Mouse (Mus musculus) adrenal gland, postnatal 36 days (tissue): ENCODE results near the gene Babam2. TPM values are rescaled to one million over a fixed set of nuclear protein-coding genes. Genes with fewer than 3 reads are reported as not detected.

Source experiments
- DNase-seq, 2 experiments: peaks; one replicate each; pipeline ENCODE4 v3.0.0; 2021; ENCODE audit warnings: mixed read lengths in 1 of 2
- total RNA-seq, 2 experiments: library from RNA; stranded (reverse); gene quantifications; 2 replicates each; pipeline ENCODE4 v1.2.3; 2021

Babam2 gene
- total RNA-seq, 2 experiments from 2014 or later, result 85.1 to 146 TPM

DNA sequence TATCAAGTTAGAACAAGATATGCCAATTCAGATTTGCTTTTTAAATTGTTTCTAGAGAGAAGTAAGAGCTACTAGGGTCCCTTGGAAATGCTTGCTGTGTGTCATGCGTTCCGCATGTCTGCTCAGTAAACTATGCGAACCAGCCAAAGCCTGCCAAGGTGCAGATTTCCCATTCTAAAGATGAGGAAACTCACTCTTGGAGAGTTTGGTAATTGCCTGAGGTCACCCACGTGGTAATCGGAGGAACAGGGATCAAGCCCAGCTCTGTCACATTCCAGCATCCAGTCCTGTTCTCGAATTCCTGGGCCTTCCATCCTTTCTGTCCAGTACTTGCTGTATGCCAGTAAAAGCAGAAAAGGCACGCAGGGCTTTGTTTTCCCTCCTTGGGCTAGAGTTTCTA, 345.7 kb downstream of the Babam2 start:
- DNase-seq, result no peak

DNA sequence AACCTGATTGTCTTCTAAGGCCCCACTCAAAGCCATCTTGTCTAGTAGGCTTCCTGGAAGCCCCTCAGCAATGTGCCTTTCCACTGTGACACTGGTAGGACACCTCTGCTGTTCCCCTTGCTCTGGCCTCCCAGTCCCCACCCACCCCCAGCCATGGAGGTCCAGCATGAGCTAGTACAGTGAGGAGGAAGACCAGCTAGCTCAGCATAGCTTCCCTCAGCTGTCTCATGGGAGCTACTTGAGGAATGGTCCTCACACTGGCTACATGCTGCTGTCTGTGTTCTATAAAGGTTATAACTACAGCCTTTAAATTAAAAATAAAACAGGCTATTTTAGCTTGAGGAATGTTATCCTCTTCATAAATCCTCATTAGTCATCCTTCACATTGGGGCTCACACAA, 346.5 kb downstream of the Babam2 start:
- DNase-seq, result no peak

- no peak for DNase-seq
These were observed 354.4 kb downstream of the Babam2 start for GRCm38 (mm10) chr5:32051899-32052298.

- DNase-seq, result no peak
These were observed 355.0 kb downstream of the Babam2 start for GRCm38 (mm10) chr5:32052467-32052866.

DNA sequence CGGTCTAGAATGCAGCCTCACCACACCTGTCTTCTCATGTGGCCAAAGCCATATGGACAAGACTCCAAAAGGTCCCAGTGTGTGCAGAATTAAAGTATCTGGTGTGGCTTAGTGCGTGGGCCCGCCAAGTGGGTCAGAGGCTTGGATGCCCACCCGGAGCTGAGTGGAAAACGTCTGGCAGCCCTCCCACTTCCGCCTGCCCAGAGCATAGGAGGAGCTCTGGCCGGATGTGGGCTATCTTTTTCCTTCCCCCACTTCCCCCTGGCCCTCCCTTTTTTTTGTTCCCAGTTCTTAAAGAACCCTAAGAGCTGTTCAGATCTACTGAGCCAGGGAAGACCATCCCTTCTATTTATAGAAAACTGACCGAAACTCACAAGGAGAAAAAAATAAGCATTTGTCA, 356.0 kb downstream of the Babam2 start:
- DNase-seq, result no peak

DNA sequence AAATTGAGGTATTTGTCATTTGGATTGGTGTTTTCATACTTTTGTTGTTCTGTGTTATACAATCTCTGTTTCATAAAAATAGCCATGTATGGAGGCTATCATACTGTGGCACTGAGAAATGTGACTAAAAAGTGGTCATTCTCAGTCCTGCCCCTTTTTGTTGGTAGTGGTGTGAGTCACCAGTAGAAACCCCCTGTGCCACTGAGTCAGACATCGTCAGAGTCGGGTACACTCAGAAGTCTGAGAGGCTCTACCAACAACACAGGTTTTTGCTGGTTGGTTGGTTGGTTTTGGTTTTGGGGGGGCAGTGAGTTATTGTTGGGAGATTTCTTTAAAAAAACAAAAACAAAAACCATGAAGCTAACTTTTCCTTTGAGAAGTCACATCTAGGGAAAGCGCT, 358.2 kb downstream of the Babam2 start:
- no peak for DNase-seq

DNA sequence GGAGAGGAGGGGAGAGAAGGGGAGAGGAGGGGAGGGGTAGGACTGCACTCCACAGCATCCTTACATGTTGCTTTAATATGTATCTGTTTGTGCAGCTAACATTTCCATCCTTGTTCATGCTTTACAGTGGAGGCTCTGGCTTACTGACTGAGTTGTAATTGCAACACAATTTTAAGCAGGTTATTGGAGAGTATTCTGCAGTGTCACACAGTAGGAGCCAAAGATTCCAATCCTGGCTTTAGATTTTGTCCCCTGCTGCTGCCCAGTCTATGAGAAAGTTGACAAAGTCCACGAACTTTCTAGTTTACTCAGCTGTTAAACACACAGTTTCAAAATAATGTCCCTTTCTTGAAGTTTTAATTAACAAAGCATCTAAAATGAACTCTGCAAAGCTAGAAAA, 358.6 kb downstream of the Babam2 start:
- no peak for DNase-seq

DNA sequence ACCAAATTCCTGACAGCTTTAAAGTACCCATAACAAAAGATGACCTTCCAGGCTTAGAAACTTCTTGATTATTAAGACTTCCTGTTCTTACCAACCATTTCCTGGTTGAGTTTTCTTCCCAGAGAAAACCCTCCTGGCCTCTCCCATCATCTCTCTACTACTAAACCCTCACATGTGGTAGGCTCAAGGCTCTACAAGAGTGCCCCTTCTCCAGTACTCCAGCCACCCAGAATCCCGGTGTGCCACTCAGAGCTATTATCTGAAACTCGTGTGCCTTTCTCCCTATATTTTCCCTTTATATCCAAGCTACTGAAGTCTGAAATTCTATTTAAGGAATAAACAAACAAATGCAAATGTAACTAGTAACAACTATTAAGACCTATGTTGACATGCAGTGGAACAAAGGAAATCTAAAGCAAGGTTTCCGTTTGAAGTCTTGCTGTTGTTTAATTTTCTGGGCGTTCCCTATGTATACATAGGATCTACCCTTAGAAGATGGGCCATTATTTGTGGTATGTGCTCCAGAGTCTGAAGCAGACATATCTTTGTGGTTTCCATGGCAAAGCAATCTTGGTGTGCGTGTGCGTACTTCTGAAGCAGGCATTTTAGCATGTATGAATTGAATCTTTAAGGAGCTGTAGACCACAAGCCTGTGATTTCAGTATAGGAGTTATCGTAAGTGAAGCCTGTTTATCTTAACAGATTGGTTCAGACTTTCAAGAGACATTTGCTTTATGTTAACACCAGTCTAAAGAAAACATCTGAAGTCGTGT, 361.2 kb downstream of the Babam2 start:
- no peak for DNase-seq

GRCm38 (mm10) chr5:32059254-32059796, 361.8 kb downstream of the Babam2 start:
- DNase-seq, result no peak

DNA sequence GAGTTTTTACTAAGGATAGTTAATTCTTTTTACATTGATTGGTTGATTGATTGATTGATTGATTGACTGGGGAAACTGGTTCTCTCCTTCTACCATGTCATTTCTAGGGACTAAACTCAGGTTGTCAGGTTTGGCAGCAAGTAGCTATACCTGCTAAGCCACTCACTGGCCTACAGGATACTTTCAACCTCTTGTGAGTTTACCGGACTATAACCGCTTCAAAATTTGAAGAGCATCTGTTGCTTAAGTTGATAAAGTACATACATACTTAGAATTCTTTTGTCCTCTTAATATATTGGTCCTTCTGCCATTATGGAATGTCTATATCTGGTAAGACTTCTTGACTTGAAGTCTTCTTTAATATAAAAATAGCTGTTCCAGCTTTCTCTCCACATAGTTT, 363.0 kb downstream of the Babam2 start:
- no peak for DNase-seq

- peak in 1 of 2 experiments; percentile 17 for DNase-seq
These were observed 364.4 kb downstream of the Babam2 start for GRCm38 (mm10) chr5:32061854-32062253.

DNA sequence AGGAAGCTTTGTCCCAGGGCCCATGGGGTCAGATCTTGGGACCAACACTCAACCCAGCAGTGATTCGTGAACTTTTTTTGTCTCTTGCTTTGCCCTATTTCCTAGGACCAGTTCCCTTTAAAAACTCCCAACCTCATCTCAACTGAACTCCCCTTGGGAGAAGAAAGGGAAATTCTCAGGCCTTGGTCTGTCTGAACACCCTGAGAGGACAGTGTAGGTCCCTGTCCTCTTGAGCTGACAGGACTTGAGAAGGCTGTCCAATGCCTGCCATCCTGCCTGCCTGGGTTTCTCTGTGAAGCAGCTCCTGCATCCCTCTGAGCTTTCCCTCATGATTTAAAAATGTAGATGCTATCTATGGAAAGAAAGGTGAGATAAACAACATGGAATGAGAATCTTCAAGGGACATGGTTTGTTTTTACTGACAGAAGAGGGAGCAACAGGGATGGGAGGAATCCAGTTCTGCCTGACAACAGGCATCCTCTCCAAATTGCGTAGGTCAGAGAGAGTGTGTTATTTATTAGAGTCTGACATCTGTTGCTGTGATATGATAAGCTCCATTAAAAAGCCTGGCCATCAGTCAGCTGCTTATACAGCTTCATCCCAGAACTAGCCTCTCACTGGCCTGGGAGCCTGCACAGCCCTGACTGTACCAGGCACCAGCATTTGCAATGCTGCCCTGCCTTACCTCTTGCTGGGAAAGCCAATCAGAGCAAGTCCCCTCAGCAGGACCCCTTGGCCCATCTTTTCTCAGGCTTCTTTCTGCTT, 367.0 kb downstream of the Babam2 start:
- DNase-seq, result no peak

- DNase-seq, result no peak
These were observed 368.7 kb downstream of the Babam2 start for GRCm38 (mm10) chr5:32066015-32066734.

DNA sequence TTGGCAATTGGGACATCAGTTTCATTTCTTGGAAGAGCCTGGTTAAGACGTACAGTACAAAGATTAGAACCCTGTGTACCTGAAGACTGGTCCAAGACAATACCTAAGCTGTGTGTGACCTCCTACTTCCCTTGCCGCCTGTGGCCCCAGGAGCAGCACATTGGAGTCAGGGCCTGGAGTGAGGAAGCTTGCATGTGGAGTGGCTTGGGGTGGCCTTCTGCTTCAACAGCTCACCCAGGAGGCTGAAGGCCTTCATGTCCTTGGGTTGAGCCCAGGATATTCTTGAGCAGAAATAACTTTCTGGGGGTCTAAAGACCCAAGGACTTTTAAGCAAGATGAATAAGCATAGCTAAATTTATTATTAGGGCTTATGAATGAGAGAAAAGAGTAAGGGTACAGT, 369.4 kb downstream of the Babam2 start:
- DNase-seq, result peak in 1 of 2 experiments; percentile 25

DNA sequence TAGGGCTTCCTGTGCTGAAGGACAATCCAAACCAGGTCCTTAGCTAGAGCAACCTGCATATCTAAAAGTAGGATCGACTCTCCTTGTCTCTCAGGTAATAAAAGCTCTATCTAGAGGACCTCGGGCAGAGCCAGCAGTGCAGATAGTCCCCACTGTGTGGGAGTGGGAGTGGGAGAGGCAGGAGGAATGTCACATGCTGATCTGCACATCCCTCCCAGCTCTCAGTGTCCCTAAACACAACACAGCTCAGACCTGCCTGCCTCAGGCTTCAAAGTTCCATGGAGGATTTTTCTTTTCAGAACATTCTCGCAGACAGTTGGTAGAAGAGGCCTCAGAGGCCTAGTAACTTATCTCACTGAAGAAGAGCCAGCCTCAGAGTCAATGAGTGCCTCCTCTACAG, 371.1 kb downstream of the Babam2 start:
- no peak for DNase-seq

DNA sequence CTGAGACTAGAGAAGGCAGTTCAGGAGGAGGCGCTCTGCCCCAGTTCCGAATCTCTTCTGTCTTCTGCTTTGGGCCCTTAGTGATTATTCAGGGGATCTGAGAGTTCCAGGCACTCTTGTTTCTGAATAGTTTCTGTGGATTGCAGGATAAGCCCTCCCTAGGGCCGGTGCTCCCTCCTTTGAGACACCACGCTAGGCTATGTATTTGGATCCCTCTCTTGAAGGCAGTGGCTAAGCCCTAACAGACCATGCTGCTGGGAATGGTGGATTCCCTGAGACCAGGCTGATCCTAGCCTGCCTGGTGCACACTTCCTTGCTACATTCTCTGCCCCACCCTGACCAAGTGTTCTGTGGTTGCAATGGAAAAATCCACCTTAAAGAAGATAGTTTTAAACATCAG, 371.6 kb downstream of the Babam2 start:
- DNase-seq, result no peak

- DNase-seq, result no peak
These were observed 372.2 kb downstream of the Babam2 start for GRCm38 (mm10) chr5:32069566-32070169.

- no peak for DNase-seq
These were observed 373.3 kb downstream of the Babam2 start for GRCm38 (mm10) chr5:32070781-32071180.

GRCm38 (mm10) chr5:32071314-32071713, 373.8 kb downstream of the Babam2 start:
- no peak for DNase-seq

DNA sequence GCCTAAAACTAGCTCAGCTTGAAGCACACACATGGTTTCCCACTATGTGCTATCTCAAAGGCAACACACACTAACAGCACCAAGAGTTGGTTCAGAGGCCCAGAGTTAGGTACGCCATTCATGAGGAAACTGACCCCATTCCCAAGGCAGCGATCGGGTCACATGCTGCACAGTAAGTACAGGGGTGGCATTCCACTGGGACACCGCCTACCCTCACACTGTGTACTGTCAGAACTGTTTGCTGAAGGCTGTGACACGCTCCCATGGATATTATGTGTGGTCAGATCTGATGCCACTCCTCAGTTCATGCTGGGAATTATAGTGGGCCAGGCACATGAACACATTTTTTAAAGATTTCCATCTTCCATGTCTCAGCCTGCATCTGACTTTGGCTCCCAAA, 374.3 kb downstream of the Babam2 start:
- no peak for DNase-seq

- DNase-seq, result peak in 1 of 2 experiments; percentile 34
These were observed 375.4 kb downstream of the Babam2 start for GRCm38 (mm10) chr5:32072877-32073276.

DNA sequence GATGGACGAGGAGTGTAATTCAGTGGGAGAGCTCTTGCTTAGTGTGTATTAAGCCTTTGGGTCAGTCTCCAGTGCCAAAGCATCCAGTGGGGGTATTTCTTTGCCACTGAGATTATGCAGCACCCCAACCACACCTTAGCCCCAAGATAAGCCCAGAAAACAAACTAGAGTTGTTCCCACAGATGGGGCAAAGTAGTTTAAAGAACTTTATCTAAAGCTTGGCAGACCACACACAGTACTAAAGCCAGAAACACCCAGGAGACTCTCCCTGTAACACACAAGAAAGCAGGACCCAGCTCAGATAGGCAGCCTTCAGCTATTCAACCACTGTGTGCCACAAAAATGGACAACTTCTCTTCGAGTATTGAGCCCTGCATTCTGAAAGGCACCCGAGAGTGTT, 376.6 kb downstream of the Babam2 start:
- no peak for DNase-seq
